Mouse (Mus musculus) brain, embryonic 18.5 days (tissue): Measurements from ENCODE around the gene Fyb2.
A peak's percentile ranks its signal among the peaks of the same experiment; 100 is the strongest.

Experiments
- DNase-seq: peaks from one replicate; pipeline ENCODE4 v3.0.0-alpha.2; 2012; ENCODE audit warnings: low read depth, low spot score

Fyb2 gene

DNA sequence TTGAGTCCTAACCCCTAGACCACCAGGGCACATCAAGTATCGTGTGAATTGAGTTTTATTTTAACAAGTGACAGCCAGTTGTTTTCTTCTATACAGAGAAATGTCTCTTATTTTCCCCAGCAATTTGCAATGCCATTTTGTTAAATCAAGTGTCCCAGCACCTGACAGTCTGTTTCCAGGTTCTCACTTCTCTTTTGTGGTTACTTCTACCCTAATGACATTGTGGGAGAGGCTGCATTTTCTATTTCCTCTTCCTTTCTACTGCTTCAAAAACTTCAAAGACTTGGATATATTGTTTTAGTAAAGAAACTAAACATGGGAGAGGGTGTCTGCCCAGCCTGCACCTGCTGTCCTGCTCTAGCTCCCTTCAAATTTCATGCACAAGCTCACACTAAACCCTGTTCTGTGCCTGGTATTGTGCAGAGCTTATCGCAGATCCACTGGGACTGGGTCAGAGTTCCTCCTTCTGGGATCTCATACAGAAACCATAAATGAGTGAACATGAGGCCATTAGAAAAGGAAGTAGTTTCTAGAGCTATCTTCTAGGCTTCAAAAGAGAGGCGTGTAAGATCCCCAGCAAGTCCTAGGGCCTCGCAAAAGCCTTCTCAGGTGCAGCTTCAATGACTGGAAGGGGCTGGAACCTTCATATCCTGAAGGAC is 94.2 kb downstream of the Fyb2 start:
- no peak for DNase-seq

DNA sequence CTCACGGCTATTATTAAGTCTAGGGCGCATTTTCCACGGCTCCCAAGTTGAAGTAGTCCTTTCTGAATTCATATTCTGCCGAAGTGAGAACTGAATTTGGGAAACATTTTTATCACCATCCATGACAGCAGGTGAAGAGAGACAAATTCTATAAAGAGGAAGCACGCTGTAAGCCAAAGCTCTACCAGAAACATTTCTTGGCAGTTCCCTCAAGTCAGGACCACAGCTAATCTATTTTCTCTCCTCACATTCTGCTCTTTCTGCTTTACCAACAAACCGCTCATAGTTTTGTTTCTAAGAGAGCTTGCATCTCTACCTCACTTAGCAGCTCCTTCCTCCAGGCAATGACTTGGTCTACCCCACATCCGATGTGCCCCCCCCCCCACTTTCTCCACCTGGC is 100.5 kb downstream of the Fyb2 start:
- DNase-seq, result no peak

DNA sequence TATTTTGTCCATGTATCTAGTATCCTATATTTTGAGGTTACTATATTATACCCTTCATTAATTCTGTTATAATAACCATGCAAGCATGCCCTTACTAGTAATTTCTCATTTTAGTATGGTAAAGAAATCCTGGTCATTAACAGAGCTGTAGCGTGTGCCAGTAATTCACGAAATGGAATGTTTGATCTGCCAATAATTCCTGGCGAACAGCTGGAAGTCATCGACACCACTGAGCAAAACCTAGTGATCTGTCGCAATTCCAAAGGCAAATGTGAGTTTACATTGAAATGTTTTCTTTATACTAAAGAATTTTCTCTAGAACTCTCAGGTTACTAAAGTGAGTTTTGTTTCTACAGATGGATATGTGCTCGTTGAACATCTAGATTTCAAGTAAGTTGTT is 102.2 kb downstream of the Fyb2 start:
- no peak for DNase-seq

GRCm38 (mm10) chr4:105016006-105016613 is 102.9 kb downstream of the Fyb2 start:
- peak; percentile 34 for DNase-seq

DNA sequence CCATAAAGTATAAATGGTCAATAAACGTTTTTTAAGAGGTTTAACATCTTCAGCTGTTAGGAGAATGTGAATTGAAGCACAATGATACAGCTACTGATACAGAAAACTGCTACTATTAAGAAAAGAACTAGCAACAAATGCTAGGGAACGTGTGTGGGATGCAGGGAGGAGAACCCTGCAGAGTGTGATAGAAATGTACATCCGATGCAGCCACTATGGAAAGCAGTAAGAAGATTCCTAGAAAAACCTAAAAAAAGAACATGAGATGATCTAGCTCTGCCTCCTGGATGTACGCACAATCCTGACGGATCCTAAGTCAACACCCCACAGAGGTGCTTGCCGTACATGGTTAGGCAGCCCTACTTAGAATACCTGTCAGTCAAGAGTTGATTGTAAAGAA is 114.0 kb downstream of the Fyb2 start:
- DNase-seq, result no peak

- no peak for DNase-seq
These were observed 117.8 kb downstream of the Fyb2 start for GRCm38 (mm10) chr4:105031104-105031503.

GRCm38 (mm10) chr4:105033153-105033552 is 119.9 kb downstream of the Fyb2 start:
- DNase-seq, result no peak

DNA sequence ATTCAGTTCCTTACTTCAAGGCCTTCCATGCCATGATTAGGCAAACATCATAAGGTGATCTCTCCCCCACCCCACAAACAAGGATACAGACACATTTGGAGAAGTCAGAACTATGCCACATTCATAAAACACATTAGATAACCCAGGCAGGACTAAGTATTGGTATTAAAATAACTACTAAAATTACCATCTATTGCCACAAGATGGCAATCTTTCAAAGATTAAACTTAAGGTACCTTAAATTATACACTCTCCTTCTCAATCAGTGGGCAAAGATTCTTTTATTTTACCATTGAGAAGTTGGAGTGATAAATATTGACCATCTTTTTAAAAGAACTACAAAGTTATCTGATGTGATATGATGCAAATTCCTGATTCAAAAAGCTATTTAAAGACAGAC is 121.0 kb downstream of the Fyb2 start:
- no peak for DNase-seq

DNA sequence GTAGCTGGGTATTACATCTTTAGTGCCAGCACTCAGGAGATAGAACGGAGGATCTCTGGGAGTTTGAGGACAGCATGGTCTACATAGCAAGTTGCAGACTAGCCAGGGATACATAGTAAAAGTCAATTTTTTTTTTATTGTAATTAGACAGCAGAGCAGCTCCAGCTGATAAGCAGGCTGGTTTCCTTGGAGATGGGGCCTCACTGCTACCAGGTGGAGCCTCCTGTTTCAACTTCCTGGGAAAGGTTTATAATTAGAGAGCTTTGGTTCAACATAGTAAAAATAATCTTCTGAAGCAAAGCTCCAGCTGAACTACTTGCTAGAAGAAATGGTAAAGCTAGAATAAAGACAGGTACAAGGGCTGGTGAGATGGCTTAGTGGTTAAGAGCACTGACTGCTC is 136.8 kb downstream of the Fyb2 start:
- DNase-seq, result no peak

DNA sequence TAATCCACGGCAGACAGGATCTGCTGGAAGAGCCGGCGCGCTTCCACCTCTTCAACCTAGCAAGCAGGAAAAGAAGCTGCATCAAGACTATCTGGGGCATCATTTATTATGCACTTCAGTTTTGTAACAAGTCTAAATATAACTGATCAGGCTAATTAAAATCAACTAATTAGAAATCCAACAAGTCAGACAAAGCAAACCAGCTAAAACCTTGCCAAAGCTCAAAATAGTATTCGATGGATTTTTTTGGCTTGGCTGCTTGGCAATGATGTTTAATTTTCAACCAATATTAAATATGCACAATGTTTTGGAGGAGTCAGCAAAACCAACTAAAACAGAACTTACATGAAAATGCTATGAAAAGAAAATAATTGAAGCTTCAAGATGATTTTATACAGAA is 138.0 kb downstream of the Fyb2 start:
- no peak for DNase-seq
